Mouse (Mus musculus) kidney, postnatal 14 days (tissue): ENCODE data around the gene Ccdc84.
"Not testable (repeated sequence)": the region's sequence is repeated elsewhere in the genome, so short reads cannot be mapped to it uniquely, and the experiment has no call there.

Source experiments
- DNase-seq: peaks from one replicate; pipeline ENCODE4 v3.0.0; 2022; ENCODE audit warnings: mixed read lengths

Gene Ccdc84

GRCm38 (mm10) chr9:44418519-44419385 lies at the start of gene Ccdc84:
Ccdc84 (minus strand) TSS chr9:44418569.
- no peak for DNase-seq

GRCm38 (mm10) chr9:44461950-44462349 lies 43.6 kb upstream of the Ccdc84 start:
- DNase-seq: no peak

GRCm38 (mm10) chr9:44457035-44457742 lies 38.8 kb upstream of the Ccdc84 start:
- no peak for DNase-seq

GRCm38 (mm10) chr9:44454891-44455220 lies 36.5 kb upstream of the Ccdc84 start, which contains the start of gene Upk2:
Upk2 (minus strand) TSS chr9:44454976.
- DNase-seq: no peak

- peak; percentile 87 for DNase-seq
Observed at GRCm38 (mm10) chr9:44454132-44454890, 35.9 kb upstream of the Ccdc84 start.

- no peak for DNase-seq
Observed at GRCm38 (mm10) chr9:44450387-44450786, 32.0 kb upstream of the Ccdc84 start.

GRCm38 (mm10) chr9:44444402-44445025 lies 26.1 kb upstream of the Ccdc84 start:
- not testable (repeated sequence) for DNase-seq

GRCm38 (mm10) chr9:44440961-44441360 lies 22.6 kb upstream of the Ccdc84 start, which contains the start of gene Foxr1:
Foxr1 (minus strand) TSS chr9:44441136.
- no peak for DNase-seq

GRCm38 (mm10) chr9:44435747-44436146 lies 17.4 kb upstream of the Ccdc84 start:
- no peak for DNase-seq

GRCm38 (mm10) chr9:44432577-44433185 lies 14.3 kb upstream of the Ccdc84 start:
- no peak for DNase-seq

- DNase-seq: no peak
Observed at GRCm38 (mm10) chr9:44423576-44423975, 5.2 kb upstream of the Ccdc84 start.

GRCm38 (mm10) chr9:44420280-44420898 lies 2.0 kb upstream of the Ccdc84 start:
- no peak for DNase-seq

- not testable (repeated sequence) for DNase-seq
Observed at GRCm38 (mm10) chr9:44419730-44420129, 1.4 kb upstream of the Ccdc84 start.

- DNase-seq: peak; percentile 96
Observed at GRCm38 (mm10) chr9:44417892-44418363, 441 bp downstream of the Ccdc84 start.

GRCm38 (mm10) chr9:44417156-44417891 lies 1.0 kb downstream of the Ccdc84 start:
- no peak for DNase-seq

GRCm38 (mm10) chr9:44412781-44413180 lies 5.6 kb downstream of the Ccdc84 start:
- DNase-seq: no peak

- DNase-seq: no peak
Observed at GRCm38 (mm10) chr9:44412306-44412705, 6.1 kb downstream of the Ccdc84 start.

- DNase-seq: no peak
Observed at GRCm38 (mm10) chr9:44411601-44412130, 6.7 kb downstream of the Ccdc84 start.

- no peak for DNase-seq
Observed at GRCm38 (mm10) chr9:44410647-44411336, 7.6 kb downstream of the Ccdc84 start.

- DNase-seq: not testable (repeated sequence)
Observed at GRCm38 (mm10) chr9:44408693-44409092, 9.7 kb downstream of the Ccdc84 start.
